Mouse (Mus musculus) liver, postnatal 0 days (tissue): Measurements from ENCODE around the gene Kif28.

Source experiments
- CTCF ChIP-seq: sonication (generic); IDR thresholded peaks from 2 replicates; pipeline ENCODE4 v1.5.1; 2016; ENCODE audit warnings: antibody characterized with exemption, low read depth
- EP300 ChIP-seq: IDR thresholded peaks from 2 replicates; pipeline ENCODE4 v1.6.1; 2016; ENCODE audit warnings: antibody characterized with exemption, low read depth, mild to moderate bottlenecking

- no peak for TF ChIP-seq CTCF
- no peak for TF ChIP-seq EP300
These were observed 82.0 kb downstream of the Kif28 start for GRCm38 (mm10) chr1:179663065-179663464.
